14 mouse cellular contexts compared by ENCODE assay signal in genomic region chr6:42374701-42375100, GRCm38 (mm10). TPM values are rescaled to one million over a fixed set of nuclear protein-coding genes. Genes with fewer than 3 reads are reported as not detected.
DNase-seq lines count a peak whose midpoint lies in the region.
"Had no signal": no experiment of that assay in that cellular context is flagged by ENCODE, and none has a peak within 500 bp of the region (broad histone marks: within the 10 kb centered on the region; RNA-seq: fewer than 3 reads in every experiment).

No protein-coding gene starts in this region.

- intact Hi-C loops in gastrocnemius, postnatal 14 days (cut with DNase I; ENCODE audit: low total_unique reads) = no loop called here
- intact Hi-C loops in heart, postnatal 10 days (cut with DNase I) = no loop called here
- intact Hi-C loops in left cerebral cortex, postnatal 25 days (cut with DNase I) = no loop called here

- peak; percentile 37 for DNase-seq in gastrocnemius, postnatal 25 days
- DNase-seq in gastrocnemius, postnatal 14 days = no peak
- DNase-seq in 3T3-L1 (ENCODE audit: low read depth, low spot score) = peak; percentile 78
- peak; percentile 75 for DNase-seq in heart, adult 8-10 months (ENCODE audit: low spot score)
- DNase-seq in heart, postnatal 10 days = peak; percentile 75 to 77
- DNase-seq in left cerebral cortex, postnatal 25 days (ENCODE audit: low spot score in 2 of 2) = no peak
- no peak for DNase-seq in cerebellum, adult 11 months
- DNase-seq: adrenal gland, postnatal 36 days; cerebellum, adult 9-10 months; gastrocnemius, postnatal 36 days; thymus, postnatal 14 days had no signal

RNA-seq across cellular contexts. Expression of gene Epha1, which starts 1.6 kb away (rescaled TPM):
- total RNA-seq in gastrocnemius, postnatal 25 days (2021) = under 1 TPM; 0.15 to 0.32 TPM
- total RNA-seq in gastrocnemius, postnatal 14 days (2021) = under 1 TPM; 0.07 to 0.21 TPM
- total RNA-seq in heart, adult 8-10 months (2022) = under 1 TPM; 0.19 to 0.37 (median 0.27) TPM
- under 1 TPM; 0.60 to 0.72 TPM for total RNA-seq in heart, postnatal 10 days (2021)
- total RNA-seq in left cerebral cortex, postnatal 25 days (2021) = under 1 TPM; 0.21 to 0.27 TPM
- total RNA-seq: monocyte, adult 5-6 weeks had no signal

RNA-seq across cellular contexts. Expression of gene Zyx, which starts 25.3 kb away (rescaled TPM):
- 10 to 100 TPM; 28.8 to 32.3 TPM for total RNA-seq in gastrocnemius, postnatal 25 days (2021)
- 10 to 100 TPM; 35.2 to 40.9 TPM for total RNA-seq in gastrocnemius, postnatal 14 days (2021)
- total RNA-seq in heart, adult 8-10 months (2022) = 10 to 100 TPM; 39.3 to 47.4 (median 44.6) TPM
- 100 to 1,000 TPM; 104 to 121 TPM for total RNA-seq in heart, postnatal 10 days (2021)
- total RNA-seq in left cerebral cortex, postnatal 25 days (2021) = 10 to 100 TPM; 51.4 to 53.4 TPM

RNA-seq across cellular contexts. Expression of gene Tas2r143, which starts 25.3 kb away (rescaled TPM):
- not detected for total RNA-seq in gastrocnemius, postnatal 25 days (2021)
- total RNA-seq in gastrocnemius, postnatal 14 days (2021) = under 1 TPM in 1 of 2 experiments, not detected in 1; 0.44 TPM
- total RNA-seq in heart, adult 8-10 months (2022) = not detected
- not detected for total RNA-seq in heart, postnatal 10 days (2021)
- not detected for total RNA-seq in left cerebral cortex, postnatal 25 days (2021)
- total RNA-seq: gastrocnemius, postnatal 36 days; layer of hippocampus, adult 18-20 months; left cerebral cortex, adult 18-20 months had no signal

RNA-seq across cellular contexts. Expression of gene Tas2r135, which starts 30.5 kb away (rescaled TPM):
- total RNA-seq in gastrocnemius, postnatal 25 days (2021) = not detected
- not detected for total RNA-seq in gastrocnemius, postnatal 14 days (2021)
- under 1 TPM in 1 of 4 experiments, not detected in 3; 0.25 TPM for total RNA-seq in heart, adult 8-10 months (2022)
- total RNA-seq in heart, postnatal 10 days (2021) = under 1 TPM; 0.25 to 0.31 TPM
- total RNA-seq in left cerebral cortex, postnatal 25 days (2021) = not detected
- total RNA-seq: layer of hippocampus, adult 18-20 months; left cerebral cortex, adult 18-20 months; monocyte, adult 5-6 weeks had no signal

RNA-seq across cellular contexts. Expression of gene Fam131b, which starts 50.3 kb away (rescaled TPM):
- under 1 TPM; 0.41 to 0.54 TPM for total RNA-seq in gastrocnemius, postnatal 25 days (2021)
- total RNA-seq in gastrocnemius, postnatal 14 days (2021) = under 1 TPM; 0.60 to 0.80 TPM
- under 1 TPM; 0.44 to 0.82 (median 0.51) TPM for total RNA-seq in heart, adult 8-10 months (2022)
- 1 to 10 TPM; 1.2 to 1.6 TPM for total RNA-seq in heart, postnatal 10 days (2021)
- total RNA-seq in left cerebral cortex, postnatal 25 days (2021) = 100 to 1,000 TPM; 118 to 121 TPM
- total RNA-seq: monocyte, adult 5-6 weeks had no signal

Comparison
In these comparisons a context has a peak if more than half of its experiments do, and no peak if none do; other contexts are left out.
1. DNase-seq: peak in gastrocnemius, postnatal 25 days (single experiment), 3T3-L1 (single experiment), heart, adult 8-10 months (single experiment) and heart, postnatal 10 days (2 of 2); none in gastrocnemius, postnatal 14 days (single experiment), left cerebral cortex, postnatal 25 days (0 of 2) and cerebellum, adult 11 months (single experiment).